Mouse (Mus musculus): ENCODE measurements around the gene Grn. TPM values are rescaled to one million over a fixed set of nuclear protein-coding genes. Genes with fewer than 3 reads are reported as not detected.

The Grn gene
- polyA plus RNA-seq, 1 experiment from 2014 or later, result 172 TPM

DNA sequence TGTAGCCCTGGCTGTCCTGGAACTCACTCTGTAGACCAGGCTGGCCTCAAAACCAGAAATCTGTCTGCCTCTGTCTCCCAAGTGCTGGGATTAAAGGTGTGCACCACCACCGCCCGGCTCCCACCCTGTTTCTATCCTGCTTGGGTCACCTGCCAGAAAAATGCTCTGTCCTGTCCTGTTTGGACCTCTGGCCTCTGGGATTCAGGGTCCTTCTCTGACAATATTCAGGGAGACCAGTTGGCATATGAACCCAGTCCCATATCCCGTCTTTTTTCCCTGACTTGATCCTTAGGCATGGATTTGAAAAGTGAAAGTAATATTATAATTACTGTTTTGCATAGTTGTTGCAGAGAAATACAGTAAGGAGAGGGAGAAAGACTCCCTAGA, 1.6 kb downstream of the Grn start:
- H3K36me3 ChIP-seq, result peaks cover 31% of the 10 kb centered on the region
- H3K4me3 ChIP-seq (replicated peaks), result no peak overlapping the region
- no peak overlapping the region for H3K27ac ChIP-seq
- peak overlapping the region; percentile 27; the same call in 1 of the 2 replicates for H3K4me2 ChIP-seq
- H3K4me1 ChIP-seq, result peaks cover 33% of the 10 kb centered on the region
- no peak for ATAC-seq (replicated peaks; ENCODE audit: low FRiP score)
- no peaks in the 10 kb centered on the region for H3K27me3 ChIP-seq
- WGBS, result 85% methylated on average over 3 of the region's 3 CpGs
- no peak overlapping the region for H3K9ac ChIP-seq
- no peaks in the 10 kb centered on the region for H3K9me3 ChIP-seq (replicated peaks)

DNA sequence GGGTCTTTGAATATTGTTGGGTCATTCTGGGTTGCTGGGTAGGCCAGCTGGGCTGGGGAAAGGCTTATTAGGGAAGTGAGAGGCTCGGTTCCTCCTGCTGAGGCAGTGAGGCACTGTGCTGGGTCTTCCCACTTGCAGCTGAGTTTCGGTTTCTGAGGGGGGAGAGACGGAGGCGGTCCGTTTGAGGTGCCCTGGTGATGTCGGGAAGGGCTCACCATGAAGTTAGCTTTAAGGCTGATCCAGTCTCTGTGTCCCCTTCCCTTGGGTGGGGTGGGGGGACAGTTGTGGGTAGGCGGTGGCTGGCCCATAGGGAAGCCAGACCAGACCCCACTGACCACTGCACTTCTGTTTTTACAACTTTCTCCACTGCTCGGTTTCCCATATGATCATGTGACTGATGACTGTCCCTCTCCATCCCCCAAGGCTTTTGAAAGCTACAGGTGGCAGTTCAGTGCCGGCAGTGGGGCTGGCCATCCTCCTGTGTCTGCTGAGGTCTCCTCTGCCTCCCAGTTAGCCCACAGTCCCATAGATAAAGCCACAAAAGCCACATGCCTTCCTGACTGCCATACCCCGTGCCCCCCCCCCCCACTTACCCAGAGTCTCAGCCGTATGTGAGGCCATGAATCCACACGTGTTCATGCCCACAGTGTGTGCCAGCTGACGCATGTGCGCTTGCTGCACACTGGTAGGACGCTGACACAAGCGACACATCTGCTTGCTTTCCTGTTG, 2.2 kb downstream of the Grn start:
- 0 out of 2 replicates have a peak overlapping the region, but pooled peaks have one; percentile 1 for H3K27ac ChIP-seq
- H3K27me3 ChIP-seq, result no peaks in the 10 kb centered on the region
- no peak overlapping the region for H3K4me3 ChIP-seq (replicated peaks)
- H3K4me2 ChIP-seq, result peak overlapping the region; percentile 27; the same call in 1 of the 2 replicates
- H3K9me3 ChIP-seq (replicated peaks), result no peaks in the 10 kb centered on the region
- no peak overlapping the region for H3K9ac ChIP-seq
- WGBS, result 67% methylated on average over 16 of the region's 16 CpGs
- H3K4me1 ChIP-seq, result peaks cover 38% of the 10 kb centered on the region
- H3K36me3 ChIP-seq, result peaks cover 35% of the 10 kb centered on the region
- no peak for ATAC-seq (replicated peaks; ENCODE audit: low FRiP score)

DNA sequence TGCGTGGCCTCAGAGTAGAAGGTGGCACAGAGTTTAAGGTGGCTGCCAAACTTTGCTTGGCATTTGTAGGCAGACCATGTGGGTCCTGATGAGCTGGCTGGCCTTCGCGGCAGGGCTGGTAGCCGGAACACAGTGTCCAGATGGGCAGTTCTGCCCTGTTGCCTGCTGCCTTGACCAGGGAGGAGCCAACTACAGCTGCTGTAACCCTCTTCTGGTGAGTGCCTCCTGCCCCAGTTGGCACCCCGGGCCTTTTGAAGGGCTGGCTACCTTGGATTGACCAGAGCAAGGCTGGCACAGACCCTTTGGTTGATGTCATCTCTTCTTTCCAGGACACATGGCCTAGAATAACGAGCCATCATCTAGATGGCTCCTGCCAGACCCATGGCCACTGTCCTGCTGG, 2.8 kb downstream of the Grn start:
- no peaks in the 10 kb centered on the region for H3K27me3 ChIP-seq
- no peak for ATAC-seq (replicated peaks; ENCODE audit: low FRiP score)
- no peak overlapping the region for H3K27ac ChIP-seq
- no peaks in the 10 kb centered on the region for H3K9me3 ChIP-seq (replicated peaks)
- H3K4me1 ChIP-seq, result peaks cover 44% of the 10 kb centered on the region
- no peak overlapping the region for H3K4me2 ChIP-seq
- H3K9ac ChIP-seq, result no peak overlapping the region
- H3K4me3 ChIP-seq (replicated peaks), result no peak overlapping the region
- WGBS, result 91% methylated on average over 6 of the region's 6 CpGs
- H3K36me3 ChIP-seq, result peaks cover 40% of the 10 kb centered on the region

DNA sequence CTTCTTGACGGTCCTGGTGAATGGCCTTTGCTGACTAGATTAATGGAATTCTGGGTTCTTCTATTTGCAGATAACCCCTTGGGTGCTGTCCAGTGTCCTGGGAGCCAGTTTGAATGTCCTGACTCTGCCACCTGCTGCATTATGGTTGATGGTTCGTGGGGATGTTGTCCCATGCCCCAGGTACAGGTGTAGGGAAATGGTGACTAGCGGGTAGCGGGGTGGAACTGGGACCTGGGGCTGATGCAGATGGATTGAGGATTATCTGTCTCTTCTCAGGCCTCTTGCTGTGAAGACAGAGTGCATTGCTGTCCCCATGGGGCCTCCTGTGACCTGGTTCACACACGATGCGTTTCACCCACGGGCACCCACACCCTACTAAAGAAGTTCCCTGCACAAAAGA, 3.8 kb downstream of the Grn start:
- Histone ChIP-seq H3K9ac (no peak overlapping the region), H3K9me3 (replicated peaks) (no peaks in the 10 kb centered on the region), H3K4me3 (replicated peaks) (no peak overlapping the region), H3K27ac (no peak overlapping the region), H3K4me1 (peaks cover 53% of the 10 kb centered on the region), H3K27me3 (no peaks in the 10 kb centered on the region), H3K36me3 (peaks cover 48% of the 10 kb centered on the region), H3K4me2 (no peak overlapping the region)
- no peak for ATAC-seq (replicated peaks; ENCODE audit: low FRiP score)
- WGBS, result 93% methylated on average over 7 of the region's 7 CpGs

DNA sequence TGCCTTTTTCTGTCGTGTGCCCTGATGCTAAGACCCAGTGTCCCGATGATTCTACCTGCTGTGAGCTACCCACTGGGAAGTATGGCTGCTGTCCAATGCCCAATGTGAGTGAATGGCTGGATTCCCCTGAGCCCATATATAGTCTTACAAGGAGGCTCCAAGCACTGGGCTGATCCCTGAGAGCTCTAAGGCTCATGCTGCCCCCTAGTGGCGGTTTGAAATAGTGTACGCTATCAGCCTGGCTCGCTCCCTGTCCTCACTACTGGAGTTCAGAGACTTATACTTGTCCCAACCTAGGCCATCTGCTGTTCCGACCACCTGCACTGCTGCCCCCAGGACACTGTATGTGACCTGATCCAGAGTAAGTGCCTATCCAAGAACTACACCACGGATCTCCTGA, 4.3 kb downstream of the Grn start:
- 16% methylated on average over 7 of the region's 7 CpGs for WGBS
- no peak for ATAC-seq (replicated peaks; ENCODE audit: low FRiP score)

DNA sequence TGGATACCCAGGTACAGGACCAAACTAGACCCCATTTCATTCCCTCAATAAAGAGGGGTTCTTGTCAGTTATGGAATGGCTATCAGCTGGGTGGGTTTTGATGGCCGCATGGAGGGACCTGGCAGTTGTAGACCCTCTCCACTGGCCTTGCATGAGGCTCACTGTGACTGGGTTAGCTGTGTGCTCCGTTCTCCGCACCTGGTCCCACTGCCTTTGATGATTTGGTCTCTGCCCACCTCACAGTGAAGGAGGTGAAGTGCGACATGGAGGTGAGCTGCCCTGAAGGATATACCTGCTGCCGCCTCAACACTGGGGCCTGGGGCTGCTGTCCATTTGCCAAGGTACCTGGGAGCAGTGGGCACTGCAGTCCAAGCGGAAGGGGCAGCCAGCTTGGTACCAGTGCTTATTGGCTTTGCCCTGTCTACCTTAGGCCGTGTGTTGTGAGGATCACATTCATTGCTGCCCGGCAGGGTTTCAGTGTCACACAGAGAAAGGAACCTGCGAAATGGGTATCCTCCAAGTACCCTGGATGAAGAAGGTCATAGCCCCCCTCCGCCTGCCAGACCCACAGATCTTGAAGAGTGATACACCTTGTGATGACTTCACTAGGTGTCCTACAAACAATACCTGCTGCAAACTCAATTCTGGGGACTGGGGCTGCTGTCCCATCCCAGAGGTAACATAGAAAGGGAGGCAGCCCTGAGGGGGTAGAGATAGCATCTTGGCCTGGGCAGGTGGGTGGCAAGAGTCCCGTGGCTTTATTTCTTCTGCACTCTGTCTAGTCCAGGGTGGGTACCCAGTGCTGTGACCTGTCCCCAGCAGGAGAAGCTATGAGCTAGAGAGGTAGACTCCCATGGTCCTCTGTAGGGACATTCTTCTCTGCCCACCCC, 4.9 kb downstream of the Grn start:
- Histone ChIP-seq H3K4me2 (no peak overlapping the region), H3K27me3 (0 out of 2 replicates have a peak, but pooled peaks cover 3% of the 10 kb centered on the region), H3K27ac (no peak overlapping the region), H3K4me3 (replicated peaks) (no peak overlapping the region), H3K9me3 (replicated peaks) (no peaks in the 10 kb centered on the region), H3K36me3 (peaks cover 60% of the 10 kb centered on the region), H3K9ac (no peak overlapping the region), H3K4me1 (peaks cover 48% of the 10 kb centered on the region)
- no peak for ATAC-seq (replicated peaks; ENCODE audit: low FRiP score)
- 89% methylated on average over 11 of the region's 11 CpGs for WGBS

More for the DNA sequence above, 4.3 kb downstream of the Grn start:
- H3K9ac ChIP-seq, result no peak overlapping the region
- no peak overlapping the region for H3K4me2 ChIP-seq
- no peak overlapping the region for H3K27ac ChIP-seq
- H3K9me3 ChIP-seq (replicated peaks), result no peaks in the 10 kb centered on the region
- H3K4me3 ChIP-seq (replicated peaks), result no peak overlapping the region
- peaks cover 54% of the 10 kb centered on the region for H3K4me1 ChIP-seq
- H3K27me3 ChIP-seq, result 0 out of 2 replicates have a peak, but pooled peaks cover 3% of the 10 kb centered on the region
- H3K36me3 ChIP-seq, result peaks cover 54% of the 10 kb centered on the region

DNA sequence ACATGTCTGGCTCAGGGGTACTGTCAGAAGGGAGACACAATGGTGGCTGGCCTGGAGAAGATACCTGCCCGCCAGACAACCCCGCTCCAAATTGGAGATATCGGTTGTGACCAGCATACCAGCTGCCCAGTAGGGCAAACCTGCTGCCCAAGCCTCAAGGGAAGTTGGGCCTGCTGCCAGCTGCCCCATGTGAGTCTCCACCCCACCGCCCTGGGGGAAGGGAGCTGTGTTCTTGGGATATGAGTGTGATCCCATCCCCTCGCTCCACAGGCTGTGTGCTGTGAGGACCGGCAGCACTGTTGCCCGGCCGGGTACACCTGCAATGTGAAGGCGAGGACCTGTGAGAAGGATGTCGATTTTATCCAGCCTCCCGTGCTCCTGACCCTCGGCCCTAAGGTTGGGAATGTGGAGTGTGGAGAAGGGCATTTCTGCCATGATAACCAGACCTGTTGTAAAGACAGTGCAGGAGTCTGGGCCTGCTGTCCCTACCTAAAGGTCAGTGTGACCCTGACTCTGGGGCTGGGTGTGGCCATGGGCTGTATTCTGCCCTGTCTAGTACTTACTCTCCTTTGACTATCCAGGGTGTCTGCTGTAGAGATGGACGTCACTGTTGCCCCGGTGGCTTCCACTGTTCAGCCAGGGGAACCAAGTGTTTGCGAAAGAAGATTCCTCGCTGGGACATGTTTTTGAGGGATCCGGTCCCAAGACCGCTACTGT, 5.8 kb downstream of the Grn start:
- Histone ChIP-seq H3K27me3 (0 out of 2 replicates have a peak, but pooled peaks cover 3% of the 10 kb centered on the region), H3K4me1 (peaks cover 48% of the 10 kb centered on the region), H3K27ac (no peak overlapping the region), H3K36me3 (peaks cover 69% of the 10 kb centered on the region), H3K9ac (no peak overlapping the region), H3K9me3 (replicated peaks) (no peaks in the 10 kb centered on the region), H3K4me3 (replicated peaks) (no peak overlapping the region), H3K4me2 (no peak overlapping the region)
- 88% methylated on average over 18 of the region's 18 CpGs for WGBS
- no peak for ATAC-seq (replicated peaks; ENCODE audit: low FRiP score)

DNA sequence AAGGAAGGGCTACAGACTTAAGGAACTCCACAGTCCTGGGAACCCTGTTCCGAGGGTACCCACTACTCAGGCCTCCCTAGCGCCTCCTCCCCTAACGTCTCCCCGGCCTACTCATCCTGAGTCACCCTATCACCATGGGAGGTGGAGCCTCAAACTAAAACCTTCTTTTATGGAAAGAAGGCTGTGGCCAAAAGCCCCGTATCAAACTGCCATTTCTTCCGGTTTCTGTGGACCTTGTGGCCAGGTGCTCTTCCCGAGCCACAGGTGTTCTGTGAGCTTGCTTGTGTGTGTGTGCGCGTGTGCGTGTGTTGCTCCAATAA, 6.3 kb downstream of the Grn start:
- Histone ChIP-seq H3K9ac (no peak overlapping the region), H3K27ac (no peak overlapping the region), H3K9me3 (replicated peaks) (no peaks in the 10 kb centered on the region), H3K4me2 (no peak overlapping the region), H3K27me3 (0 out of 2 replicates have a peak, but pooled peaks cover 3% of the 10 kb centered on the region), H3K36me3 (peaks cover 74% of the 10 kb centered on the region), H3K4me3 (replicated peaks) (no peak overlapping the region), H3K4me1 (peaks cover 46% of the 10 kb centered on the region)
- 85% methylated on average over 10 of the region's 10 CpGs for WGBS
- ATAC-seq (replicated peaks; ENCODE audit: low FRiP score), result no peak

DNA sequence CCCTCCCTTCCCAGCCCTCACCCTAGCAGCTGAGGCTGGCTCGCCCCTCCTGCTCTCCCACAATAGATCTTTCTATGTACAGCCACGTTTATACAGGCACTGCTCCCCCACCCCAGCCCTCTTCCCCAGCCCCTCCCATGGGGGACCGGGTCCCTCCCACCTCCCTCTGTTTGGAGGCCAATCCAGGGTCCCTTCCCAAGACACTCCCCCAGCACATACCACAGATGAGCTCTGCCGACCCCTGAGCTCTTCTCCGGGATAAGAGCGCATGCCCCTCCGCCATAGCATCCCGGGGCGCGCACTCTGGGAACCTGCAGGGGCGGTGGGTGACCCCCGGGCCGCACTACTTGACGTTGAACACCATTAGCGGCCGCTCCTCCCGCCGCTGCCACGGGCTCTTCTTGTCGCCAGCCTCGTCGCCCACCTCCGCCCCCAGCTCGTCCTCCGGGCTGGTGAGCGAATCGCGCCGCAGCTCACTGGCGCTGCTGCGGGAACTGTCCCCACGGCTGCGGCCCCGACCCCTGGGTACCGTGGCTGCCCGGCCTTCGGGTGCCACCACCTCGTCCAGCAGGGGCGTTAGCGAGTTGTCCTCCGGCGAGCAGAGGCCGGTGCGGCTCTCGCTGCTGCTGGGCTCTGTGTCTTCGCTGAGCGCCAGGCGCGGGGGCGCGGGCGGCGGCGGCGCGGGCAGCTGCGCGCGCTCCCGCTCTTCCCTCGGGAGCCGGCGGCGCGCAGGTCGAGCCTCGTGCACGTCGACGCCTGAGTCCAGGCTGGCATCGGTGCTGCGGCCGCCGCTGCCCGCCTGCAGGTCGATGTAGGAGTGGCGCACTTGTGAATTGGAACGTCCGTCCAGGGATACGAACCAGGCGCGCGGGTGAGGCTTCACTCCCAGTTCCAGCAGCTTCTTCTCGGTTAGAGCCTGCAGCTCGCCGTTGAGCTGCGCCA, 7.3 kb downstream of the Grn start:
- H3K4me1 ChIP-seq, result peaks cover 38% of the 10 kb centered on the region
- no peaks in the 10 kb centered on the region for H3K9me3 ChIP-seq (replicated peaks)
- peak overlapping the region; percentile 48 for H3K27ac ChIP-seq
- H3K27me3 ChIP-seq, result 0 out of 2 replicates have a peak, but pooled peaks cover 3% of the 10 kb centered on the region
- peak; percentile 24 for ATAC-seq (replicated peaks; ENCODE audit: low FRiP score)
- 13% methylated on average over 84 of the region's 87 CpGs for WGBS
- H3K4me2 ChIP-seq, result peak overlapping the region; percentile 91
- peak overlapping the region; percentile 44 for H3K4me3 ChIP-seq (replicated peaks)
- peak overlapping the region; percentile 53 for H3K9ac ChIP-seq
- peaks cover 83% of the 10 kb centered on the region for H3K36me3 ChIP-seq

DNA sequence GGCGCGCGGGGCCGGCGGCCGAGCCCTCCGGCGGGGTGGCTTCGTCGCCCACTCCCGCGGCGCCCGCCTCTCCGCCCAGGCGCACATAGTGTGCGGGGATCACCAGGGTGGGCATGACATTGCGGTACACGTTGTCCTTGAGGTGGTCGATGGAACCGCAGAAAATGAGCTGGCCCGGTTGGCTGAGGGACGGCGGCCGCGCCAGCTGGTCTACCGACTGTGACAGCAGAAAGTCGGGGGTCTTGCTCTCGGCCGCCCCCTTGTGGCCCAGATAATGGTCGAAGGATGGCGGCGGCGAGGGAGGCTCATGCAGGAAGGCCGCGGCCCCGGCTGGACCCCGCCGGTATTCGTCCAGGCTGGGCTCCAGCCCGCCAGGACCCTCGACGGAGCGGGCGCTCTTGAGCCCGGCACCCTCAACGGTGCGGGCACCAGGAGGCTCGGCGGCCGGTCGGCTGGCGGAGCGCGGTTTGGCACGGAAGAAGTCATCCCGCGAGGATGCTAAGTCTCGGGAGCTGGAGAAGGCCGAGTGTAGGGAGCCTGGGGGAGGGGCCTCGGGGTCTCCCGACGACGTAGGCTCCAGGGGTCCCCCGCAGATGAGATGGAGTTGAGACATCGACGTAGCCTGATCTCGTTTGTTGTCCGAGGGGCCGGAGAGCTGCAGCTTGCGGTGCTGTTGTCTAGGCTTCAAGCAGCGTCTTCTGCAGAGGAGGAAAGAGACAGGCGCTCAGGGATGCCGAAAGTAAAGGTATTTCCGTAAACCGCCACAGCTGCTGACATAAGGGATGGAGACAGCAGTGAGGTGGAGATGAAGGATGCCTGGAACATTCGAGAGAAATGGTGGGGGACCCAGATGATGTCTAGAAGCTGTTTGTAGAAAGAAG, 8.3 kb downstream of the Grn start:
- no peaks in the 10 kb centered on the region for H3K9me3 ChIP-seq (replicated peaks)
- peak overlapping the region; percentile 91 for H3K4me2 ChIP-seq
- peak overlapping the region; percentile 53 for H3K9ac ChIP-seq
- peak; percentile 24; the same call in 1 of the 2 replicates for ATAC-seq (replicated peaks; ENCODE audit: low FRiP score)
- WGBS, result 13% methylated on average over 77 of the region's 77 CpGs
- H3K36me3 ChIP-seq, result peaks cover 89% of the 10 kb centered on the region
- H3K27me3 ChIP-seq, result 0 out of 2 replicates have a peak, but pooled peaks cover 3% of the 10 kb centered on the region
- peak overlapping the region; percentile 44 for H3K4me3 ChIP-seq (replicated peaks)
- H3K27ac ChIP-seq, result peak overlapping the region; percentile 48; the same call in 1 of the 2 replicates
- peaks cover 32% of the 10 kb centered on the region for H3K4me1 ChIP-seq

Measured in kidney, embryonic 15.5 days (tissue).